Mouse (Mus musculus): ENCODE measurements around the gene Slc7a7.

Slc7a7 gene

GRCm38 (mm10) chr14:54324486-54324885 is 93.1 kb downstream of the Slc7a7 start:
- WGBS: 77% methylated on average over 5 of the region's 5 CpGs

- WGBS: 73% methylated on average over 18 of the region's 18 CpGs
Measured at GRCm38 (mm10) chr14:54321556-54322376, 95.8 kb downstream of the Slc7a7 start.

Measured in cerebral cortex, adult 2 months (tissue).